Mouse (Mus musculus) heart, embryonic 16.5 days (tissue): ENCODE measurements around the gene Pde1a. TPM values are rescaled to one million over a fixed set of nuclear protein-coding genes. Genes with fewer than 3 reads are reported as not detected.

ENCODE experiments used
- ATAC-seq: fragments of 200-750 bp; cut with Nextera tagmentation; replicated peaks from 2 replicates; pipeline ENCODE4 v1.8.0; 2017; ENCODE audit warnings: moderate number of reproducible peaks; ENCODE audit not compliant: insufficient read depth, low FRiP score; ENCODE audit errors: extremely low read depth
- H3K27ac ChIP-seq: fragments of 300-500 bp; sonication (generic); 2 replicates; pipeline ENCODE4 v1.5.1; 2014; ENCODE audit warnings: mild to moderate bottlenecking, low read length, control low read depth, moderate library complexity
- H3K27me3 ChIP-seq: fragments of 300-500 bp; sonication (generic); 2 replicates; pipeline ENCODE4 v1.6.1; 2014; ENCODE audit warnings: low read length, mixed read lengths; ENCODE audit not compliant: control insufficient read depth, insufficient read depth
- H3K36me3 ChIP-seq: fragments of 300-500 bp; sonication (generic); 2 replicates; pipeline ENCODE4 v1.6.1; 2014; ENCODE audit not compliant: control insufficient read depth, insufficient read depth
- H3K4me1 ChIP-seq: fragments of 300-500 bp; sonication (generic); 2 replicates; pipeline ENCODE4 v1.6.1; 2014; ENCODE audit warnings: low read length, mixed read lengths; ENCODE audit not compliant: control insufficient read depth, insufficient read depth
- H3K4me2 ChIP-seq: fragments of 300-500 bp; sonication (generic); 2 replicates; pipeline ENCODE4 v1.6.1; 2014; ENCODE audit warnings: low read depth, mild to moderate bottlenecking, control low read depth, low read length
- H3K4me3 ChIP-seq: fragments of 300-500 bp; sonication (generic); 2 replicates; pipeline ENCODE4 v1.5.1; 2014; ENCODE audit warnings: mild to moderate bottlenecking, control low read depth, low read length
- H3K9ac ChIP-seq: fragments of 300-500 bp; sonication (generic); 2 replicates; pipeline ENCODE4 v1.6.1; 2014; ENCODE audit warnings: low read length, control low read depth
- H3K9me3 ChIP-seq: fragments of 300-500 bp; sonication (generic); replicated peaks from 2 replicates; pipeline ENCODE4 v1.6.1; 2016; ENCODE audit warnings: low read length; ENCODE audit not compliant: control insufficient read depth
- WGBS: fragments of 180-500 bp; shearing (Covaris S2); extraction: QIAGEN DNeasy Blood & Tissue Kit; methylation state at CpG from one replicate; pipeline ENCODE4 v1.1.7; 2014; 5-methylcytosine and 5-hydroxymethylcytosine counted together
- polyA plus RNA-seq: library from polyadenylated mRNA; unstranded; fragments of >200 nt; fragmentation: Nextera tagmentation; extraction: Ambion mirVana; gene quantifications from 2 replicates; pipeline ENCODE4 v1.2.1, GENCODE M21; 2015

Pde1a gene
- polyA plus RNA-seq, 1 experiment from 2014 or later, result 20.5 TPM

DNA sequence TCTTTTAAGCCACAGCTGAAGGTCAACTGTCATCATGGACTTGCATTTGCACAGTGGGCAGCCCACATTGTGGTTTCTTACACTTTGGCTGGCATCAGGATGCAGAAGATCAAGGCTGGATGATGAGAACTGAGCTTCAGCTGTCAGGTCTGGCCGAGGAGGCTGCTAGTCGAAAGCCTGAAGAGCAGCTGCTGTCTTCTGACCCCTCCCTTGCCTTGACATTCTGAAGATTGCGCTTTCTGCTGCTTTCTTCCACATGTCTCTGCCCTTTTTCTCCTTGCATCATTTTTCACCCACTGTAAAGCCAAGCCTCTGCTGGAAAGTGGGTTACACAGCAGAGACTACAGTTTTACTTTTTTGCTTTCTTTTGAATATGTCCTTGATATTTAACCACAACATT lies 59.5 kb downstream of the Pde1a start:
- Histone ChIP-seq H3K9me3 (no peaks in the 10 kb centered on the region), H3K27me3 (no peaks in the 10 kb centered on the region), H3K36me3 (no peaks in the 10 kb centered on the region), H3K4me3 (no peak overlapping the region), H3K4me1 (no peaks in the 10 kb centered on the region; the same call in 1 of the 2 replicates), H3K4me2 (no peak overlapping the region), H3K27ac (no peak overlapping the region), H3K9ac (no peak overlapping the region)
- no peak for ATAC-seq
- 53% methylated on average over 3 of the region's 3 CpGs for WGBS

DNA sequence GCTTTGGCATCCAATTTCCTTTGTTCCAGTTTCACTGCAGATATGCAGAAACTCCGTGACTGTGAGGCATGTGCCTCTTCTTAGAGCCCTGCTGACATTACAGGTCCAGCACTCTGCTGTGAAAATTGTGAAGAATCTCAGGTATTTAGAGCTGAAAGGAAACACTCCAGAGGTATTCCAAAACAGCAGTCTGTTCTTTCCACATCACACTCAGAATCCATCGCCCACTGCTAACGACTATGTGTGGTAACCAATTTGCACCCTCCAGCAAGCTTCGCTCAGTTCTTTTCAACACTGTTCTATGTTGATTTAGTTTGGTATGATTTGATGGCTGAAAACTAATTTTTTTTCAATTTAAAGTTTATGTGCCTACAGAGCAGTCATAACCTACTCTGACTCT lies 62.8 kb downstream of the Pde1a start:
- Histone ChIP-seq H3K9ac (no peak overlapping the region), H3K4me2 (no peak overlapping the region), H3K4me1 (no peaks in the 10 kb centered on the region; the same call in 1 of the 2 replicates), H3K4me3 (no peak overlapping the region), H3K36me3 (no peaks in the 10 kb centered on the region), H3K27ac (no peak overlapping the region), H3K9me3 (no peaks in the 10 kb centered on the region), H3K27me3 (no peaks in the 10 kb centered on the region)
- whole genome bisulfite sequencing, result 56% methylated on average over 4 of the region's 4 CpGs
- no peak for ATAC-seq

DNA sequence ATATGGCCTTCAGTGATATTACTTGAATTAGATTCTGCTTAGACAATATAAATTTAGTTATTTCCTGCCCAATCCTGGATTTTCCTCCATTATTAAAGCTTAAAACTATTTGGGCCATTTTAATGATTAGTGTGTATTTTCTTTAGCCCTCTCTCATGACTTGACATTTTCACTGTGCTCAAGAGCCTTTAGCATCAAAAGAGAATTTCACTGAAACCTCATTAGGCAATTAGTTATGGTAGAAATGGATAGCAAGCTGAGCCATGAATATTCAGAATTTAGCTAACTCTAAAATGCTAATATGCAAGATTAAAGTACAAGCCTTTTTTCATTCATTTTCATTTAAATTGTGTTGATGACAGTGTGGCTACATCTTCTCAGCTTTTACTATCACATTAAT lies 73.2 kb downstream of the Pde1a start:
- Histone ChIP-seq H3K4me2 (no peak overlapping the region), H3K4me3 (no peak overlapping the region), H3K27me3 (no peaks in the 10 kb centered on the region), H3K27ac (no peak overlapping the region), H3K9me3 (no peaks in the 10 kb centered on the region), H3K4me1 (no peaks in the 10 kb centered on the region), H3K36me3 (no peaks in the 10 kb centered on the region), H3K9ac (no peak overlapping the region)
- ATAC-seq, result no peak

DNA sequence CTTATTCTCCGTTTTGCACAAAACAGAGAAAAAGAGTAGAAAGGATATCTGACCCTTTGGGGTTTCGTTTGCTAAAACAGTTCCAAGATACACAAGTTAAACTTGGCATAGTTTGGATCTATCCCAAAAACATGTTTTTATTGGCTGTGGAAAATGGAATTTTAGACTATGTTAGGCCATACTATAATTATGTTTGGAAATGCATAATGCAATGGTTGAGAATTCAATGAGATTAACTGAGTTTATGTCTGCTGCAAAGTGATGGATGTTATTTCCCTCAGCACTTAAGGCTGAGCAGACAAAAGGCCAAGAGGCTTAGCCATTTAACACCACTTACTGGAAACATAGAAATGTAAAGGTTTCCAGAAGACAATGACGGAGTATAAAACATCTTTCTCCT lies 75.2 kb downstream of the Pde1a start:
- H3K27ac ChIP-seq, result no peak overlapping the region
- WGBS, result 45% methylated on average over 3 of the region's 3 CpGs

DNA sequence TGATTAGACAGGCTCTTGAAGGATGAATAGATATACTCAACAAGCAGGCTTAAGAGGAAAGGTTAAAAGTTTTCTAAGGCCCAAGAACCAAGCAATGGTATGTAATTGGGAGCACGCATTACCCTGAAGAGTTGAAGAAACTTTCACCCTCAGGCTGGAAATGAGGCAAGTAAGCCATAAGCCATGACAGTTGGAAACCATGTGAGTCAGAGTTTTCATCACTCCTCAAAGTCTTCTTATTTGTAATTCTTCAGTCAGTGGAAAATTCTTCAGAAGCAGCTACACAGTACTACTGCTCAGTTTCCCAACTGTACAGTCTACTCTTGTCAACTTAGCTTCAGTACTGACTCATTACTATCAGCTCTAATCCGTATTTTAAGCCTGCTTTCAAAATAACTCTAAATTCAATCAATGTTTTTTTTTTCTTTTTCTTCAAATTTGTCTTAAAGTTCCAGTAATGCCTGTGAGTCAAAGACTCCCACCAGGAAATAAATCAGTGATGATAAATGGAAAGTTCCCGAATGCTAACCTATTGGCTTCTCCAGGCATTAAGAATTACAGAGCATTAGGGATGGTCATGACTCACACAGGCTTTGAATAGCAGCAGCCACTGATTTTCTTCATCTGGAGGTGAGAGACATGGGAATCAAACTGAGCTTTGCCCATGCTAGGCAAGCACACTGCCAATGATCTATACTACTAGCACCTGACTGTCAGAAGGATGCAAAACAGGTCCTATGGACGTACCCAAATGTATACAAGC lies 82.3 kb downstream of the Pde1a start:
- ATAC-seq, result no peak
- H3K36me3 ChIP-seq, result no peaks in the 10 kb centered on the region
- no peak overlapping the region for H3K9ac ChIP-seq
- H3K9me3 ChIP-seq, result no peaks in the 10 kb centered on the region
- H3K27me3 ChIP-seq, result no peaks in the 10 kb centered on the region
- H3K4me1 ChIP-seq, result no peaks in the 10 kb centered on the region
- H3K4me2 ChIP-seq, result no peak overlapping the region
- no peak overlapping the region for H3K27ac ChIP-seq
- 75% methylated on average over 4 of the region's 4 CpGs for WGBS
- H3K4me3 ChIP-seq, result no peak overlapping the region

More for the DNA sequence above, 75.2 kb downstream of the Pde1a start:
- Histone ChIP-seq H3K4me3 (no peak overlapping the region), H3K9ac (no peak overlapping the region), H3K9me3 (no peaks in the 10 kb centered on the region), H3K4me2 (no peak overlapping the region), H3K27me3 (no peaks in the 10 kb centered on the region), H3K36me3 (no peaks in the 10 kb centered on the region), H3K4me1 (no peaks in the 10 kb centered on the region)
- no peak for ATAC-seq

DNA sequence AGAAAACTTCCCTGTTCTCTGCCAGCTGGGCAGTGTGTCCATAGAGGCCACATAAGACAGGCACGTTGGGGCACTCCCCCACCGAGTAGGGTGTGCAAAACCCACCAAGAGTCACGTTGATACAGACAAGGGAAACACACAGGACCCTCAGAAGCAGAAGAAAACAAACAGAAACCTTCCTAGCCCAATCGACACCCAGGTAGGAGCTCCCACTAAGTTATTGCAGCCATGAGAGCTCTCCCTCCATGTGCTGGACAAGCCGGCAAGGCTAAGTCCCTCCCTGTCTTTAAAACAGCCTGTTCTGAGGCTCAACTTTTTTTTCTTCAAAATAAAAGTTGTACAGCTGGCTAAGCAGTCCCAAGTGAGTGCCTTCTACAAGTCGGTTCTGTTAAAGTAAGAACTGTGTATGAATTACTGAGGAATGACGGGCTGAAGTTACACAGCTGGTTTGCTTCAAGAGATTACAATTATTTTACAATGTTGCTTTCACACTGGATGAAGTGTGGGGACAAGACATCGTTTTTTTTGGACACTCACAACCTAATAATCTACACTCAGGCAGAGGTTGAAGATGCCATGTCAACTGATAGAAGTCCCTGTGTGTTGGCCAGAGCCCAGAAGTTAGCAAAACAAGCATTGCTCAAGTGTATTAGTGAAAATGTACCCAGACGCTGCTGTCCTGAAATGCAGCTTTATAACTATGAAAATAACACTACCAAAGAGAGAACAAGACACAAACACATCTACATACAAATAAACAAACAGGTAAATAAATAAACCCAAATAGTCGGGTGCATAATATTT lies 90.4 kb downstream of the Pde1a start:
- Histone ChIP-seq H3K4me1 (no peaks in the 10 kb centered on the region), H3K27me3 (no peaks in the 10 kb centered on the region), H3K4me3 (peak overlapping the region; percentile 50), H3K36me3 (no peaks in the 10 kb centered on the region), H3K9me3 (no peaks in the 10 kb centered on the region), H3K9ac (peak overlapping the region; percentile 58; the same call in 1 of the 2 replicates), H3K27ac (peak overlapping the region; percentile 17), H3K4me2 (peak overlapping the region; percentile 48)
- WGBS, result 33% methylated on average over 10 of the region's 10 CpGs
- ATAC-seq, result peak; percentile 67

DNA sequence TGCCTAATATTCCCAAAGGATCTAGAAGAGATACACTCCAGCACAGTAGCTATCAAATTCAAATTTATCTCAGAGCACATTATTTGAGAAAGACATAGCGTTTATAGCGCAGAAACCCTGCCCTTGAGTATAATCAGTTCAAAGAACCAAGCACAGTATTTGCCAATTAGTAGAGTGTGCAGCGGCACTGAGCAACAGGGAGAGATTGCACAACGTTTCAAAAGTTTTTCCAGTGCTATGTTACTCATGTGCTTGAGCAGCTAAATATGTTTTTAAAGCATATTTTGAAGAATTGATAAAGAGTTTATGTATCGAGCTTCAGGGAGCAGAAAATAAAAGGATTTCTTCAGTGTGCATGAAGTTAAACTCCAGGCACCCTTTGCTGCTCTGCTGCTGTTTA lies 91.3 kb downstream of the Pde1a start:
- peak overlapping the region; percentile 50 for H3K4me3 ChIP-seq
- H3K9ac ChIP-seq, result peak overlapping the region; percentile 58
- H3K36me3 ChIP-seq, result no peaks in the 10 kb centered on the region
- peak overlapping the region; percentile 48 for H3K4me2 ChIP-seq
- H3K9me3 ChIP-seq, result no peaks in the 10 kb centered on the region
- H3K27me3 ChIP-seq, result no peaks in the 10 kb centered on the region
- H3K27ac ChIP-seq, result peak overlapping the region; percentile 17
- no peak for ATAC-seq
- H3K4me1 ChIP-seq, result no peaks in the 10 kb centered on the region
- 60% methylated on average over 5 of the region's 5 CpGs for WGBS

DNA sequence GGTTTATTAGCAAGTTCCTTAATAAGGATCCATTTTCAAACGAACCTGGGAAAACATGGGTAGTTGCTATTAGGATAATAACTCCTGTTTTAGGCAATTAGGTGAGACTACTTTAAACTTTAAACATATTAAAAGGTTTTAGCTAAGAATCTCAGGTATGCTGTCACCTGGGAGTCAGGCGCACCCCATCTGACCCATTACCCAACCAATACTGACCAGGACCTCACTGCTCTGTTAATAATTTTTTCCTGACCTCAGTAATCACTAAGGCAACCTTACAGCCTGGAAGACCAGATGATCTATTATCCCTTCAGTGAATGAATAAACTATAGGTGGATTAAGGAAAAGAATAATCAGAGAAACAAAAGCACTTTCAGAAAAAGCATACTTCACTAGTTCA lies 100.2 kb downstream of the Pde1a start:
- WGBS, result 77% methylated on average over 2 of the region's 2 CpGs
- ATAC-seq, result no peak

DNA sequence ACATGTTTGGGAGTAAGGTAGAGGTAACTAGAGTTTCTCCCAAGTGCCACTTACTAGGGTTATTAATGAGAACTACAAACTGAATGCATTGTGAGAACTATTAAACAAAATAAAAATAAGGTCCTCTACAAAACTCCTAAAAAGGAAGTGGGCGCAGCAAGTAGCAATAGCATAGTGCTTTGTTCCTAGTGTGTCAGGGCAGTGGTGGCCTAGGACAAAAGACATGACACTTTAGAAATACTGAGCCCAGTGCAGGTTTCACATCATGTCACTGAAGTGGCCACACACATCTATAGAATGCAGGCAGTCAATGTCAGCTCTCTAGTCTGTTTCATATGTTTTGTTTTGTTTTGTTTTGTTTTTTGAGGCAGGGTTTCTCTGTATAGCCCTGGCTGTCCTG lies 103.2 kb downstream of the Pde1a start:
- no peak overlapping the region for H3K4me2 ChIP-seq
- no peak overlapping the region for H3K27ac ChIP-seq
- no peaks in the 10 kb centered on the region for H3K36me3 ChIP-seq
- WGBS, result 83% methylated on average over 1 of the region's 1 CpGs
- no peak overlapping the region for H3K9ac ChIP-seq
- no peak overlapping the region for H3K4me3 ChIP-seq
- no peak for ATAC-seq
- H3K9me3 ChIP-seq, result no peaks in the 10 kb centered on the region
- H3K27me3 ChIP-seq, result no peaks in the 10 kb centered on the region
- 0 out of 2 replicates have a peak, but pooled peaks cover 2% of the 10 kb centered on the region for H3K4me1 ChIP-seq

More for the DNA sequence above, 100.2 kb downstream of the Pde1a start:
- Histone ChIP-seq H3K4me3 (no peak overlapping the region), H3K27me3 (no peaks in the 10 kb centered on the region), H3K9me3 (no peaks in the 10 kb centered on the region), H3K9ac (no peak overlapping the region), H3K27ac (no peak overlapping the region), H3K36me3 (no peaks in the 10 kb centered on the region), H3K4me1 (0 out of 2 replicates have a peak, but pooled peaks cover 2% of the 10 kb centered on the region), H3K4me2 (no peak overlapping the region)
